Mouse (Mus musculus) heart, embryonic 15.5 days (tissue): ENCODE measurements at regions not wholly inside any gene's neighbourhood (a gene's known extent, or its start where the extent isn't known, plus 50 kb on each side); places are given as distances from the start of the nearest gene placed in this dataset.

Source experiments
- ATAC-seq: fragments of 200-750 bp; cut with Nextera tagmentation; replicated peaks from 2 replicates; pipeline ENCODE4 v1.8.0; 2017; ENCODE audit warnings: low read depth, moderate TSS enrichment; ENCODE audit not compliant: insufficient number of reproducible peaks, insufficient read depth, low FRiP score
- H3K27ac ChIP-seq: fragments of 300-500 bp; sonication (generic); 2 replicates; pipeline ENCODE4 v1.5.1; 2015; ENCODE audit warnings: mild to moderate bottlenecking, inconsistent platforms
- H3K27me3 ChIP-seq: fragments of 300-500 bp; sonication (generic); 2 replicates; pipeline ENCODE4 v1.6.1; 2015; ENCODE audit warnings: inconsistent platforms
- H3K36me3 ChIP-seq: fragments of 300-500 bp; sonication (generic); 2 replicates; pipeline ENCODE4 v1.6.1; 2015; ENCODE audit warnings: mild to moderate bottlenecking, inconsistent platforms
- H3K4me1 ChIP-seq: fragments of 300-500 bp; sonication (generic); replicated peaks from 2 replicates; pipeline ENCODE4 v1.6.1; 2015; ENCODE audit warnings: inconsistent platforms
- H3K4me2 ChIP-seq: fragments of 300-500 bp; sonication (generic); 2 replicates; pipeline ENCODE4 v1.6.1; 2015; ENCODE audit warnings: inconsistent platforms, mild to moderate bottlenecking, moderate library complexity
- H3K4me3 ChIP-seq: fragments of 300-500 bp; sonication (generic); 2 replicates; pipeline ENCODE4 v1.5.1; 2015; ENCODE audit warnings: mild to moderate bottlenecking, inconsistent platforms
- H3K9ac ChIP-seq: fragments of 300-500 bp; sonication (generic); 2 replicates; pipeline ENCODE4 v1.6.1; 2015; ENCODE audit warnings: mild to moderate bottlenecking, inconsistent platforms
- H3K9me3 ChIP-seq: fragments of 300-500 bp; sonication (generic); replicated peaks from 2 replicates; pipeline ENCODE4 v1.6.1; 2016; ENCODE audit warnings: inconsistent platforms
- WGBS: fragments of 180-500 bp; shearing (Covaris S2); methylation state at CpG from one replicate; pipeline ENCODE4 v1.1.7; 2015; ENCODE audit warnings: mixed read lengths; 5-methylcytosine and 5-hydroxymethylcytosine counted together

DNA sequence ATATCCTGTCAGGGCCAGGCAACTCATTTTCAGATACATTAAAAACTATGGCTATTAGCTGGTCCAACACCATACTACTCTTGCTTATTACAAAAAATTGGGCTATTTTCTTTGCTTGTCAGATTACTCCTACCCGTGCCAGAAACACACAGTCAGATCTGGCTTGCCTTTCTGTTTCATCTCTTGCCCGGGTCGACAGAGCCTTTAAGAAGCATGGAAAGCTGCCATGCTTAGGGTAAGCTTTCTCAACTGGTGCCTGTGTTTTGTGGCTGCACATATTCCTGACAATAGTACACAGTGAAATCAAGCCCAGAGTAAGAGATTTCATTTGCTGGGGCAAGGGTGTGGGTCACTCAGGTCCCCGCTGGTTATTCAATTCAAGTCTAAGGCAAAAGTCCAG, 162.5 kb upstream of the Cttnbp2 start:
- no peak overlapping the region for H3K4me2 ChIP-seq
- H3K4me1 ChIP-seq = no peaks in the 10 kb centered on the region
- H3K4me3 ChIP-seq = no peak overlapping the region
- no peaks in the 10 kb centered on the region for H3K9me3 ChIP-seq
- no peaks in the 10 kb centered on the region for H3K27me3 ChIP-seq
- 74% methylated on average over 4 of the region's 4 CpGs for WGBS
- no peak overlapping the region for H3K9ac ChIP-seq
- ATAC-seq = no peak
- no peak overlapping the region for H3K27ac ChIP-seq
- no peaks in the 10 kb centered on the region for H3K36me3 ChIP-seq

DNA sequence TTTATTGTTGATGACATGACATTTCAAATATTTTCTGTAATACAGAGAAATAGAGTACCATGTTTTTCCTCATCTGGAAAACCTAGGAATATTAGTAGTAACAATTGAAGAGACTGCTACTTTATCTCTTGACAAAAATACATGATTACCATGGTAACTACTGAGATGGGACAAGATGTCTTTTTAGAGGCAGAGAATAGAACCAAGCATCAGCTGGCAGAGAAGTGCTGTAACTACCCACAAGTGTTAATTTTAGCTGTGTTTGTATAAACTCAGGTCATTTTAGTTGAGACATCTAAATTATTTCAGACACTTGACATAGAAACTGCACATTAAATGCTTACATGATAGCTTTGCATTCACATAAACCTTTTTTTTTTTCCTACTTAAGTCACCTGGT, 166.1 kb upstream of the Cttnbp2 start:
- no peak overlapping the region for H3K9ac ChIP-seq
- no peak overlapping the region for H3K4me3 ChIP-seq
- H3K36me3 ChIP-seq = no peaks in the 10 kb centered on the region
- no peaks in the 10 kb centered on the region for H3K9me3 ChIP-seq
- no peak overlapping the region for H3K27ac ChIP-seq
- H3K4me1 ChIP-seq = no peaks in the 10 kb centered on the region
- no peak for ATAC-seq
- no peak overlapping the region for H3K4me2 ChIP-seq
- H3K27me3 ChIP-seq = no peaks in the 10 kb centered on the region

DNA sequence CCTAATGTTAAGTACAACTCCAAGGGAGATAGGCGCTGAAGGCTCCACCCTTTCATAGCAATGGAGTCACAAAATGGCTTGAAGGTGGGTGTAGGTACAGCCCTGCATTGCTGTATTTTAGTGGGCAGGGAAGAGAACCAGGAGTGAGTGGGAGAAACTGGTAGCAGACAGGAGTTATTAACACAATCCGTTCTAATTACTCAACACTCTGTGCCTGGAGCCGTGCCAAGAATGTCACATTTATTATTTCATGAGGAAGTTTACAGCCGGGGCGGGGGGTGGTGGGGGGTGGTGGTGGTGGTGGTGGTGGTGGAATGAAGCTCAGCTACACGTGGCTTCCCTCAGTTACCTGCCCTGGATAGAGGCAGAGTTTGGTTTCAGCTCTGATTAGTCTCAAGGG, 166.3 kb upstream of the Lsm8 start:
- Histone ChIP-seq H3K9me3 (no peaks in the 10 kb centered on the region), H3K27ac (no peak overlapping the region), H3K4me1 (no peaks in the 10 kb centered on the region), H3K36me3 (no peaks in the 10 kb centered on the region), H3K9ac (no peak overlapping the region), H3K27me3 (no peaks in the 10 kb centered on the region), H3K4me3 (no peak overlapping the region), H3K4me2 (no peak overlapping the region)
- ATAC-seq = no peak
- WGBS = 43% methylated on average over 6 of the region's 6 CpGs

DNA sequence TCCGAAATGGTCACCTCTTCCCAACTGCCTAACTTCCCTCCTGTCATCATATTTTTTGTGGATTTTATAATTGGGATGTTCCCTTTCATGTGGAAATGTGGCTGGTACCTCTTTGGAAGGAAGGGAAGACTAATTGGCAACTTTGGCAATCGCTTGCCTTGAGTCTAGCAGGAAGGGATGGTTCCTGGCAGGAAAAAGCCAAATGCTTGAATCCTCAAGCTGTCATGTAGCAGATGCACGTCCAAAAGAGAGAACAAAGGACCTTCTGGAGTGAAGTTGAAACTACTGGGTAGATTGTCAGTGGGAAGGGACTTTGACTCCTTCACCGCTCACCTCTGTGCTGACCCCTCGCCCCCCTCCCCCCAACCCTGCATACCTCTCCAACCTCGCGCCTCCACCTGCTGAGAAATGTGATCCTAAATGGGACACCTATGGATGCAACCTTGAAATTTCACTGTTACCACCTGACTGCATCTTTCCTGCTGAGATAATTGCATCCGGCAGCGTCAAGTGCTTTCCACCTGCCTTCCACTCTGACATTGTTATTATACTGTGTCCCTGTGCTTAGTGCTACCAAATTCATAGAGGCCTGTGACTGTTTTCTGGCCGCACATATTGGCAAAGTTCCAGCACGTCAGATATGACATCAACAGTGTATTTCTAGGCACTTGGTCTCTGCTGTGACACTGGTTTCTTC, 159.6 kb upstream of the Lsm8 start:
- no peak overlapping the region for H3K4me3 ChIP-seq
- no peaks in the 10 kb centered on the region for H3K27me3 ChIP-seq
- no peaks in the 10 kb centered on the region for H3K9me3 ChIP-seq
- H3K4me2 ChIP-seq = no peak overlapping the region
- no peak overlapping the region for H3K9ac ChIP-seq
- WGBS = 40% methylated on average over 11 of the region's 11 CpGs
- no peak overlapping the region for H3K27ac ChIP-seq
- no peak for ATAC-seq
- no peaks in the 10 kb centered on the region for H3K36me3 ChIP-seq
- H3K4me1 ChIP-seq = no peaks in the 10 kb centered on the region

DNA sequence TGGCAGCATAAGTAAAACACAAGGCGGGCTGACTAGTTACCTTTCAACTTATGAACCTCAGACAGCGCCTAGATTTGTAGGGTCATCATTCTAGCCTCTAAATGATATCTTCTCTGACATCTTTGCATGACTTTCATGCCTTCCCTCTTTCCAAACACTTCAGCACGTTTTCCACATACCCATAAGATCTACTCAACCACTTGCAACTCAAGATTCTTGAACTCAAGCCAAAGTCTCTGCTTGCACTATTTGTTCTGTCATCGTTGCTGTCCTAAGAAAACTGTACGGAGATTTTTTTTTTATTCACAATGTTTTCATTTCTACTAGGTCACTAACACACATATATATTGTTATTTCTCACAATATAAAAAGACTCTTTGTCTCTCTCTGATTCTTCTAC, 150.8 kb upstream of the Lsm8 start:
- H3K4me1 ChIP-seq = peaks cover 6% of the 10 kb centered on the region
- 32% methylated on average over 5 of the region's 5 CpGs for WGBS
- H3K27ac ChIP-seq = no peak overlapping the region
- H3K9ac ChIP-seq = no peak overlapping the region
- H3K27me3 ChIP-seq = no peaks in the 10 kb centered on the region
- no peak overlapping the region for H3K4me3 ChIP-seq
- no peaks in the 10 kb centered on the region for H3K9me3 ChIP-seq
- no peak for ATAC-seq
- H3K4me2 ChIP-seq = no peak overlapping the region
- no peaks in the 10 kb centered on the region for H3K36me3 ChIP-seq

DNA sequence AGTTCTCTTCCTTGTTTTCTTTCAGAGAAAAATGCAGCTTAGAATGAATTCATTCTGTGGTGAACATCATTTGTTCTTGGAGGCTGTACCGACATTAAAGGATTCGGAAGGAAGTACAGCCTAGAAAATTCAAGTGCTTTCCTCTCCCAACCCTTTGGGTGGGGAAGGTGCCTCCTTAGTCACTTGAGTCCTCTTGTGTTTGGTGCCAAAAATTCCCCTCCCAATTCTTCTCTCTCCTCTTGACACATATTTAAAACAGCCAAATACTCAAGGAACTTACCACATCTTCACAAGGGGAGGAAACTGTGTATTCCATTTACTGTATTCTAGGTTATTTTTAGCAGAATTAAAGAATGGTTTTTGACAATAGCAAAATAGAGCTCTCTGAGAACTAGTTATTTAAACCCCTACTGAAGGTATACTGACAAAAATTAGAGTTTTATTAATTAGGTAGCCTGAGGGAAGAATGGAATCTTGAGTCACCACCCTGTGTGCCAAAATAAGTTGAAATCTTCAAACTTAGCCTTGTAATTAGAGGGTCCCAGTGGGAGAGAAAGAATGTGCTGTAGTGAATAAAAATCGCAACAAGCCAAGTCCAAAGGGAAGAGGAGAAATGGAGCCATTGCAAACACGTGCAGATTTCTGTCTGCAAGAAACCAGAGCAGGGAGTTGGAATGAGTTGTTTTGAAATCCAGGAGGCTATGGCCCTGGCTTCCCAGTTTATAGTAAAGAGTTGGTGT, 149.2 kb upstream of the Lsm8 start:
- Histone ChIP-seq H3K4me1 (peaks cover 6% of the 10 kb centered on the region), H3K27me3 (no peaks in the 10 kb centered on the region), H3K9me3 (no peaks in the 10 kb centered on the region), H3K4me2 (no peak overlapping the region), H3K36me3 (no peaks in the 10 kb centered on the region), H3K4me3 (no peak overlapping the region), H3K27ac (no peak overlapping the region), H3K9ac (no peak overlapping the region)
- WGBS = 53% methylated on average over 4 of the region's 4 CpGs
- no peak for ATAC-seq

DNA sequence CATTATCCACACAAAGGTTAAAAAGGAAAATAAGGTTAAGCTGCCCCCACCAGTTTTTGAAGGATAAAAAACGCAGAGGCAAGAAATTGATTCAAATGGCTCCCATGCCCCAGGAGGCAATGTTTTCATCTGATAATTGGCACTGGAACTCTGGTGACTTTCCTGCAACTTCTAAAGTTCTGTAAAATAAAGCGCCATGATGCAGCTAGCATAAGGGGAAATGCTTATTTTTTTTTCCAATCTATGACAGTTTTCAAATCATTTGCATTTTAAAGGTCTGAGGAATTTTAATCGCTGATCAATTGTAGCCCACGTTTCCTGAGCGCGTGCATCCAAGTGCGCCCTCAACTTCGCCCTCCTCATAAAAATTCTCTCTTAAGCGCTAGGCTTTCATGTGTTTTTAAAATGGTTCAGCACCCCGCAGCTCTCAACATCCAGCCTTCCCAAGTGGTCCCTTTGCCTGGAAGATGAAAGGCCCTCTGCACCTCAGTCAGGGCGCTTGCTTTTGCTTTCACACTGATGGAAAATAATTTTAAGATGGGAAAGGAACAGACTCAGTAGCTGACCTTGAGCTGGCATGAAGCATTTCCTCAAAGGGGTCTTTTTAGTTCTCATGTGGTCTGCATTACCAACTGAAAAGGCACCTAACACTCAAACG, 148.5 kb upstream of the Lsm8 start:
- Histone ChIP-seq H3K4me2 (no peak overlapping the region), H3K36me3 (no peaks in the 10 kb centered on the region), H3K27ac (no peak overlapping the region), H3K9me3 (no peaks in the 10 kb centered on the region), H3K4me1 (peaks cover 6% of the 10 kb centered on the region), H3K27me3 (no peaks in the 10 kb centered on the region), H3K9ac (no peak overlapping the region), H3K4me3 (no peak overlapping the region)
- no peak for ATAC-seq
- 35% methylated on average over 12 of the region's 12 CpGs for whole genome bisulfite sequencing

DNA sequence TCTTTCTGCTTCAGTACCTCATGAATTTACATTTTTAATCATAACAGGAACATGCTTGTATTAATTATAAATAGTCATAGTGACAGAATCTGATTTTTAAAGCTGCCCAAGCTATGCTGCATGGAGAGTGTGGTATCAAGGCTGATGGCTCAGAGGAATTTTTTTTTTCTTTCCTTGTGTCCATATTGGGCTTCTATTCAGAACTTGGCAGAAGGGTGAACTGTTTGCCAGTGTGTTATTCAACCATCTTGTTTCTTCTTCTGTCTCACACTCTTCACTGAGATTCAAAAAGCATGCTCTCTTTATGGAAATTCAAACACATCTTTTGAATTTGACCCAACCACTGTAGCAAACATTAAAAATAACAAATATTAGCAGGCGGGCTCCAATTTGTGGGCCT, 137.6 kb upstream of the Lsm8 start:
- ATAC-seq = no peak
- no peak overlapping the region for H3K27ac ChIP-seq
- WGBS = 89% methylated on average over 1 of the region's 1 CpGs

DNA sequence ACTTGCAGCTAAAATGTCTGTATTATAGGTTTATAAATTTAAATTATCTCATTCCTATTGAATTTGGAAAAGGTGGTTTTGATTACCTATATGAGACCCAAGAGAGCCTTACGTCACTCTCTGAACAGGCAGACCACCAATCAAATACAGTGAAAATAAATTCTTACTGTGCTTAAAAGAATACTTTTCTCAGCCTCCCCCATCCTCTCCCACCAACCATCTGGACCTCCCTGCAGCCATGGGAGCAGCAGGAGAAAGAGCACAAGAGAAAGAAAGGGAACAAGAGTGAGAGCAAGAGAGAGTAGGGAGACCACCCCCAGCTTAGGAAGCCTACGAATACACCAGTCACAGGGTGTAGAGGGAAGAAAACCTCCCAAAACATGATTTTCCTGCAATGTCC, 99.5 kb upstream of the Lsm8 start:
- H3K9me3 ChIP-seq = no peaks in the 10 kb centered on the region
- 78% methylated on average over 2 of the region's 2 CpGs for WGBS
- H3K4me3 ChIP-seq = no peak overlapping the region
- no peak overlapping the region for H3K4me2 ChIP-seq
- no peak overlapping the region for H3K9ac ChIP-seq
- H3K36me3 ChIP-seq = no peaks in the 10 kb centered on the region
- no peak overlapping the region for H3K27ac ChIP-seq
- no peaks in the 10 kb centered on the region for H3K4me1 ChIP-seq
- H3K27me3 ChIP-seq = no peaks in the 10 kb centered on the region
- no peak for ATAC-seq

More for the DNA sequence above, 137.6 kb upstream of the Lsm8 start:
- no peaks in the 10 kb centered on the region for H3K36me3 ChIP-seq
- H3K9ac ChIP-seq = no peak overlapping the region
- no peaks in the 10 kb centered on the region for H3K27me3 ChIP-seq
- H3K4me1 ChIP-seq = no peaks in the 10 kb centered on the region
- H3K4me2 ChIP-seq = no peak overlapping the region
- H3K4me3 ChIP-seq = no peak overlapping the region
- no peaks in the 10 kb centered on the region for H3K9me3 ChIP-seq

DNA sequence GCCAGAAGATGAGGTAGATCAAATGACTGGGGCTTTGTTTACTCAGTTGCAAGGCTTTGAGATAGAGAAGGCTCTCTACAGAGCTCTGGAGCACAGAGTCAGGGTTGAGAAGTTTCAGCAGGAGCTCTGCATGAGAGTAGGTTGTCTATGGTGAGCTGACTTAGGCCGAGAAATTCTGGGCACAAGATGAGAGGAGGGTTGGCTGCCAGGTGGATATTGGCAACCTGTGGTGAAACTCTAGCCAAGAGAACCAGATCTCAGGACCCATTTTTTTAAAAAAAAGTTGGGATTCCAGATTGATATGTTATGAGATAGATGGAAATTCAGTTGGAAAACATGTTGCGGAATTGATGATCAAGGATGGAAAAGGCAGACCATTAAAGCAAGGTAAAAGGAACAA, 83.8 kb upstream of the Lsm8 start:
- Histone ChIP-seq H3K9ac (no peak overlapping the region), H3K27me3 (no peaks in the 10 kb centered on the region), H3K27ac (no peak overlapping the region), H3K9me3 (no peaks in the 10 kb centered on the region), H3K4me2 (no peak overlapping the region), H3K4me1 (no peaks in the 10 kb centered on the region), H3K4me3 (no peak overlapping the region), H3K36me3 (no peaks in the 10 kb centered on the region)
- ATAC-seq = no peak
- 89% methylated on average over 2 of the region's 2 CpGs for WGBS

DNA sequence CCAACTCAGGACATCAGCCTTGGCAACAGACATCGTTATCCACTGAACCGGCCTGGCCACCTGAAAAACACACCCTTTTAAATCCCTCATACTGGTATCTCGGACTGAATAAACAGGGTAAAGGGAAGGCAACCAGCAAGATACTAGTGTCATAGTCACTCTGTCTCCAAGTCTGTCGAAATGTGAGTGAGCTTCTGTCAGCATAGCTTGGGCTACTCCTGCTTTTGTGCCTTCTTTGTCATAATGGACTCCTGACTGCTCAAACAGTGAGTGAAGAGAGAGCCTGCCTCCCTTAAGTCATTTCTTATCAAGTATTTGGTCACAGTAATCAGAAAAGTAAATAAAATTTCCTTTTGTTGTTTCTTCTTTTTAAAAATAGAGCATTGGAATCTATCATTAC, 53.0 kb upstream of the Lsm8 start:
- Histone ChIP-seq H3K4me2 (no peak overlapping the region), H3K36me3 (no peaks in the 10 kb centered on the region), H3K27ac (no peak overlapping the region), H3K27me3 (no peaks in the 10 kb centered on the region), H3K9ac (no peak overlapping the region), H3K4me1 (no peaks in the 10 kb centered on the region), H3K4me3 (no peak overlapping the region), H3K9me3 (no peaks in the 10 kb centered on the region)
- ATAC-seq = no peak
- 62% methylated on average over 4 of the region's 4 CpGs for WGBS

DNA sequence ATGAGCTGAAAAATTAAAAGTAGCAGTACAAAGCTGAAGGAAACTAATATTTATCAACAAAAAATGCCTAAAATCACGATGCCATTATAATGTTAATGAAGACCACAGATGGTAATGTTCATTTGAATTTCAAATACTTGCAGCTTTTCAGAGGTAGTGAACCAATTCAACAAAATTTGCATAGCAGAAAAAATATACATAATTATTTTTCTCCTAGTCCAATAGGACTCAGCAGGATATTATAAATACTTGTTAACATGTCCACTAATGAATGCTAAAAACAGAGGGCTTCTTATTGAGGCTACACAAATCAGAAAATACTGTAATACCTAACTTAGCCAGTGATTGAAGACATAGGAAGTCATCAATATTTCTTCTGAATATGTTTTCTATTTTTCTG, 52.5 kb upstream of the Lsm8 start:
- Histone ChIP-seq H3K27ac (no peak overlapping the region), H3K27me3 (no peaks in the 10 kb centered on the region), H3K36me3 (no peaks in the 10 kb centered on the region), H3K4me3 (no peak overlapping the region), H3K9me3 (no peaks in the 10 kb centered on the region), H3K4me1 (no peaks in the 10 kb centered on the region), H3K4me2 (no peak overlapping the region), H3K9ac (no peak overlapping the region)
- 47% methylated on average over 1 of the region's 1 CpGs for WGBS
- no peak for ATAC-seq
